Mouse (Mus musculus): ENCODE measurements at regions not wholly inside any gene's neighbourhood (a gene's known extent, or its start where the extent isn't known, plus 50 kb on each side); places are given as distances from the start of the nearest gene placed in this dataset.
A peak's percentile ranks its signal among the peaks of the same experiment; 100 is the strongest.
"Not testable (repeated sequence)": the region's sequence is repeated elsewhere in the genome, so short reads cannot be mapped to it uniquely, and the experiment has no call there.

DNA sequence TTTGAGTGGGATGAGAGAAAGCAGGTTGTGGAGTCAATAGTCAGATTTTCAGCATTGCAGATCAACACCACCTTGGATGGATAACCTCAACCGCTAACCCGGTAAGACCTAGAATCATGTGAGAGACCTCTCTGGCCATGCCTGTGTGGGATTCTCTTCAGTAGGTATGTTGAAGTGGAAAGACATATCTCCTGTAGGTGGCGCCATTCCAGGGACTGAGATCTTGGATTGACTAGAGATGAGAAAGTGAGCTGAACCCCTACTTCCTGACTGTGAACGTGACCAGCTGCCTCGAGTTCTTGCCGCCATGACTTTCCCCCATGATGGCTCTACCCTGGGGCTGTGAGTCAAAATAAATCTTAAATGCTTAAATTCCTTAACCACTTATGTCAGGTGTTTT lies 102.7 kb downstream of the Eva1a start:
- ATAC-seq (ENCODE audit: low FRiP score): no peak
- H3K9me3 ChIP-seq: peaks cover 3% of the 10 kb centered on the region; the same call in 1 of the 2 replicates
- no peaks in the 10 kb centered on the region for H3K27me3 ChIP-seq
- no peak overlapping the region for H3K4me2 ChIP-seq
- H3K9ac ChIP-seq: no peak overlapping the region
- WGBS: 83% methylated on average over 6 of the region's 6 CpGs
- H3K4me3 ChIP-seq: no peak overlapping the region
- H3K4me1 ChIP-seq (replicated peaks): no peaks in the 10 kb centered on the region
- no peaks in the 10 kb centered on the region for H3K36me3 ChIP-seq
- no peak overlapping the region for H3K27ac ChIP-seq

DNA sequence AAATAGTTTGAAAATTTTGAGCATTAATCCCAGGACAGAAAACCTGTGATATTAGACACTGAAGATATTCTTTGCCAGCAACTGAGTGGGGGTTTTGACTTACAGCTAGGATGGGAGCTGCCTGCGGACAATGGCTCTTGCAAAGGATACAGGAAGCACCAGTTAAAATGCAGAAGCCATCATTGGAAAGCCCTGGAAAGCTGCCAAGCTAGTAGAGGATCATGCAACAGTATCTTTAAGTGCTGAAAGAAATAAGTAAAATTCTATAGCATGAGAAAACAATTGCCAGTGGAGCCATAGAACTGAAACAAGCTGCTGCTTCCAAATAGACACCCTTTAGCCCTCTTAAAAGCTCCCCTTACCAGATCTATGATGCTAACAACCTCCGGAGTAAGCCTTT lies 109.2 kb downstream of the Eva1a start:
- Histone ChIP-seq H3K4me2 (no peak overlapping the region), H3K27me3 (no peaks in the 10 kb centered on the region), H3K27ac (no peak overlapping the region), H3K4me1 (replicated peaks) (0 out of 2 replicates have a peak, but pooled peaks cover under 1% of the 10 kb centered on the region), H3K9me3 (no peaks in the 10 kb centered on the region), H3K4me3 (no peak overlapping the region), H3K9ac (no peak overlapping the region), H3K36me3 (no peaks in the 10 kb centered on the region)
- ATAC-seq (ENCODE audit: low FRiP score): no peak
- 80% methylated on average over 2 of the region's 2 CpGs for WGBS

- ATAC-seq (ENCODE audit: low FRiP score): no peak
- no peaks in the 10 kb centered on the region for H3K27me3 ChIP-seq
- no peak overlapping the region for H3K27ac ChIP-seq
- WGBS: 51% methylated on average over 5 of the region's 5 CpGs
- H3K9me3 ChIP-seq: no peaks in the 10 kb centered on the region
- H3K36me3 ChIP-seq: no peaks in the 10 kb centered on the region
- H3K4me3 ChIP-seq: no peak overlapping the region
- H3K4me1 ChIP-seq (replicated peaks): no peaks in the 10 kb centered on the region
- H3K9ac ChIP-seq: no peak overlapping the region
- no peak overlapping the region for H3K4me2 ChIP-seq
Observed at GRCm38 (mm10) chr6:82170349-82171080, 129.7 kb downstream of the Eva1a start.

DNA sequence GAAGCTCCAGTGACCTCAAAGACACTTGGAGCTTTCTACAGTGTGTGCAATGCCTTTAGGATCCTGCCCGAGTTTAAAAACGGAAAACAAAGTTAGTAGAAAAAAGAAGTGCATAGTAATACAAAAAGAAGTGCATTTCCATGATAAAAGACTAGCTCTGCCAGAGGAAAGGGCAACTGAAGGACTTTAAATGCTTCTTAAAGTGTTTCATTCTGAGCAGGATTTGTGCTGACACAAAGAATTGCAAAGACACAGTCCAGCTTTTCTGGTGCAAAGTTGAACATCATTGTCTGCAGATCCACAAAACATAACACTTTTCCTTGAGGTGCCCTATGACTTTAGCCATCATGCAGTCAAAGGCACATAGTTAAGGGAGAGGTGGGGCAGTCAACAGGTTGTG lies 134.1 kb downstream of the Eva1a start:
- WGBS: 15% methylated on average over 2 of the region's 2 CpGs
- H3K4me2 ChIP-seq: no peak overlapping the region
- ATAC-seq (ENCODE audit: low FRiP score): no peak
- no peaks in the 10 kb centered on the region for H3K4me1 ChIP-seq (replicated peaks)
- peaks cover 6% of the 10 kb centered on the region; the same call in 1 of the 2 replicates for H3K9me3 ChIP-seq
- no peaks in the 10 kb centered on the region for H3K36me3 ChIP-seq
- no peak overlapping the region for H3K9ac ChIP-seq
- no peak overlapping the region for H3K4me3 ChIP-seq
- H3K27me3 ChIP-seq: no peaks in the 10 kb centered on the region
- no peak overlapping the region for H3K27ac ChIP-seq

DNA sequence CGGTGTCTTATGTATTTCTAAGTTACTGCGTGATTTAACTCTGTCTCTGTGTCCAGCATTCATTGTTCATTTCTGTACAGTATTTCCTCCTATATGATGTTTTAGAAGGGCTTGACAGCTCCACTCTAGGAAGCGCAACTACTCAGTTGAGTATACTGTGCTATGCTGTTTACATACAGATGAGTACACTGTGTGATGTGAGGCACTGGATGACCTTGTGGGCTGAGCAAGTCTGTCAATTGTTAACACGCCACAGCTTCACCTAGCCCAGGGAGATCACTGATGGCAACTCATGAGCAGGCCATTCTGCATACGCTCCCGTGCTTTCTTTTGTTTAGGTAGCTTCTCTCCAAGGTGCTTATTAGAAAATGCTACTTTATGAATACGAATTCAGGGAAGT lies 159.3 kb downstream of the Eva1a start:
- WGBS: 93% methylated on average over 7 of the region's 7 CpGs
- H3K4me2 ChIP-seq: no peak overlapping the region
- no peak overlapping the region for H3K4me3 ChIP-seq
- H3K4me1 ChIP-seq (replicated peaks): no peaks in the 10 kb centered on the region
- no peak overlapping the region for H3K9ac ChIP-seq
- no peaks in the 10 kb centered on the region for H3K27me3 ChIP-seq
- H3K27ac ChIP-seq: no peak overlapping the region
- no peaks in the 10 kb centered on the region for H3K9me3 ChIP-seq
- H3K36me3 ChIP-seq: no peaks in the 10 kb centered on the region
- ATAC-seq (ENCODE audit: low FRiP score): no peak

DNA sequence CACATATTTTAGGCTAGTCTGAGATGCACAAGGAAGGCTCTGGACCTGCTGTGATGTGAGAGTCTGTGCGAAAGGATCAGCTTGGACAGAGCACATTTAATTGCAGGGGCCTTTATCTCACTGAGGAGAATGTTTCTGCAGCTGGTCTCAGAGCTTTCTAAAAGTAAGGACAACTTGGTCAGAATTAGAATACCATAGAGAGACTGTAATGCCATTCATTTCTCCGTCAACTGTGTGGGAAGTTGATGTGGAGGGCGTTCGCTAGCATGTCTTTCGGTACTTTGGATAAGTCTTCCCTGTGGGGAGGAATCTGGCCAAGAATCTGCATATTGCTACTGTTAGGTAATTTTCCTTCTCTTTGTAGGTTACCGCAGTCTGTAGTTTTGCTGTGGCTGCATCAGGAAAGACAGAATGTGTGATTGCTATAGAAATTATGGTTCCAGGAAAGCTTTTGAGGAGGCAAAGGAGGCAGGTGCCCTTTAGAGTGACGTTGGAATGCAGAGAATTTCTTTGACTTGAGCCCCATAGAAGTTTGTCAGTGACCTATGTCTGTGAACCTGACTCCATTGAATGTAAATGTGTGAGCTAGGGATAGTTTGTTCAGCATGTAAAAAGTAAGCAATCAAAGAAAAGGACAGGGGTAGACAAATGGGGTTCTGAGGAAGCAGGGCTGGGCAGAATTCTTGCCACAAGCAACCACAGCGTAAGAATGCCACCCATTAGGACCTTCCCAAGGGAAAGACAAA lies 164.2 kb downstream of the Eva1a start:
- no peaks in the 10 kb centered on the region for H3K9me3 ChIP-seq
- no peaks in the 10 kb centered on the region for H3K4me1 ChIP-seq (replicated peaks)
- no peak overlapping the region for H3K4me2 ChIP-seq
- H3K27ac ChIP-seq: no peak overlapping the region
- no peak overlapping the region for H3K9ac ChIP-seq
- 77% methylated on average over 8 of the region's 8 CpGs for WGBS
- no peak for ATAC-seq (ENCODE audit: low FRiP score)
- H3K27me3 ChIP-seq: no peaks in the 10 kb centered on the region
- H3K36me3 ChIP-seq: no peaks in the 10 kb centered on the region
- no peak overlapping the region for H3K4me3 ChIP-seq

DNA sequence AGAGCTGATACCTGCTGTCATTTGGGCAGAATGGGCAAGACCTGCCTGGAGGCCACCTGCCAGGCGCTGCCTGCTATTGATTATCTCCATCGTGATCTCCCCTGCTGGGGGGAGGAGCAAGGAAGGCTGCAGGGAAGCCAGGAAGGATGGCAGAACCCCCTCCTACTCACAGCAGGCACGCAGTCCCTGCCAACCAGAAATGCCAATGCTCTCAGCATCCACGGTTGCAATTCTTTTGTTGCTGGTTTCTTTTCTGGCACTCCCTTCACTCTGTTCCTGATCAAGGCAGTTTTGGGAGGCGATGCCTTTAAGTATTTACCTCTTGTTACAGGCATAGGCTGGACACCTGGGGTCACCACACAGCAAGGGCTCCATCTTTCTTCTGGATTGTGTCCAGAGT lies 164.3 kb upstream of the Tacr1 start:
- Histone ChIP-seq H3K27ac (no peak overlapping the region), H3K27me3 (no peaks in the 10 kb centered on the region), H3K4me1 (replicated peaks) (peaks cover 11% of the 10 kb centered on the region), H3K9ac (no peak overlapping the region), H3K9me3 (no peaks in the 10 kb centered on the region), H3K4me2 (no peak overlapping the region), H3K4me3 (no peak overlapping the region), H3K36me3 (no peaks in the 10 kb centered on the region)
- 21% methylated on average over 5 of the region's 5 CpGs for WGBS
- ATAC-seq (ENCODE audit: low FRiP score): no peak

GRCm38 (mm10) chr6:82240584-82241245 lies 161.4 kb upstream of the Tacr1 start:
- 0 out of 2 replicates have a peak, but pooled peaks have one; percentile 46 for ATAC-seq (ENCODE audit: low FRiP score)
- Histone ChIP-seq H3K36me3 (no peaks in the 10 kb centered on the region), H3K9me3 (no peaks in the 10 kb centered on the region), H3K27me3 (no peaks in the 10 kb centered on the region), H3K27ac (peak overlapping the region; percentile 58; the same call in 1 of the 2 replicates), H3K4me2 (no peak overlapping the region), H3K4me3 (no peak overlapping the region), H3K9ac (no peak overlapping the region), H3K4me1 (replicated peaks) (peaks cover 11% of the 10 kb centered on the region)
- 72% methylated on average over 7 of the region's 7 CpGs for WGBS

DNA sequence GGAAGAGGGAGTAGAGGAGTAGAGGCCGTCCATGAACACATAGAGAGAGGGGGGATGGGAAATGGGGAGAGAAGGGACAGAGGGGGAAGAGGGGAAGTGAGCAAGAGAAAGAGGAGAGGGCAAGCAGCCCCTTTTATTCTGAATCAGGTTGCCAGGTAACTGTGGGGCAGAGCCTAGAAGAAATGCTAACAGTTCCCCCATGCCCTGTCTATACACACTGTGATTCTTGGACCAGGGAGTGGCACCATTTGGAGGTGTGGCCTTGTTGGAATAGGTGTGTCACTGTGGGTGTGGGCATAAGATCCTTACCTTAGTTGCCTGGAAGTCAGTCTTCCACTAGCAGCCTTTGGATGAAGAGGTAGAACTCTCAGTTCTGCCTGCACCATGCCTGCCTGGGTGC lies 154.5 kb upstream of the Tacr1 start:
- not testable (repeated sequence) for H3K27ac ChIP-seq

DNA sequence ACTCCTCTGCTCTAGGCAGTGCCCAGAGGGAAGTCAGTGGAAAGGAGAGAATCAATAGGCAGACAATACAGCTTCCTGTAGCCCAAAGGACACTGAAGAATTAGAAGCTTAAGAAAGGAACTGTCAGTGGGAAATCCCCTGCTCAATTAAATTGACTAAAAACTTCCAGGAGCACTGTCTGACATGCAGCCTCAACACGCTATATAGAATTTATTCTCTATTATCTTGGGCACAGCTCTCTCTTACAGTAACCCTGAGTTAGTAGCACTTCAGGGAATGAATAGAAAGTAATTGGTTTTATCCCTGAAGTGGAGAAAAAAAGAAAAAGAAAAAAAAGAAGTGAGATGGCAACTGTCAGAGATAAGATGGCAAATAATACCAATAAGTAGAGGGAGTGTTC lies 117.6 kb upstream of the Tacr1 start:
- H3K27ac ChIP-seq: no peak overlapping the region
- H3K4me3 ChIP-seq: no peak overlapping the region
- ATAC-seq (ENCODE audit: low FRiP score): no peak
- no peak overlapping the region for H3K9ac ChIP-seq
- no peaks in the 10 kb centered on the region for H3K36me3 ChIP-seq
- H3K4me1 ChIP-seq (replicated peaks): peaks cover 7% of the 10 kb centered on the region
- WGBS: 55% methylated on average over 1 of the region's 1 CpGs
- no peak overlapping the region for H3K4me2 ChIP-seq
- no peaks in the 10 kb centered on the region for H3K27me3 ChIP-seq
- H3K9me3 ChIP-seq: no peaks in the 10 kb centered on the region

More for the DNA sequence above, 154.5 kb upstream of the Tacr1 start:
- not testable (repeated sequence) for H3K9ac ChIP-seq; H3K4me1 ChIP-seq (replicated peaks); H3K27me3 ChIP-seq; H3K9me3 ChIP-seq; ATAC-seq (ENCODE audit: low FRiP score); H3K36me3 ChIP-seq; H3K4me2 ChIP-seq; H3K4me3 ChIP-seq
- WGBS: 70% methylated on average over 1 of the region's 1 CpGs

DNA sequence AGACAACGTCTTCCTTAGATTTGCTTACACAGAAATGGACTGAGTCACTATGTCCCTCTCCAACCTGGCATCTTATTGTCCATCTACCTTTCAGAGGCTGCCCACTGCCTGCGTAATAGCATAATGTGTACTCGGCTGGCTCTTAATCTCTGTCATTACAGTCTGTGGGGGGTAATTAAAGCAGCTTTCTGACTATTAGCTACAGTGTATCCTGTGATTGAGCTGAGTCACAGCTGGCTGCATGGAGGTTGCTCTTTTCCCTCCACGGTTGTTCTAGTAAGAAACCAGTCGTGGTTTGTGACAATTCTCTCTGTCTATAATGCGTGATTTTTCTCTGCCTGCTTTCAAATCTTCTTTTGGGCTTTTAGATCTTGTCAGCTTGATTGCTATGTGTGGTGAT lies 116.9 kb upstream of the Tacr1 start:
- Histone ChIP-seq H3K9me3 (no peaks in the 10 kb centered on the region), H3K4me2 (no peak overlapping the region)
- 39% methylated on average over 6 of the region's 6 CpGs for WGBS

DNA sequence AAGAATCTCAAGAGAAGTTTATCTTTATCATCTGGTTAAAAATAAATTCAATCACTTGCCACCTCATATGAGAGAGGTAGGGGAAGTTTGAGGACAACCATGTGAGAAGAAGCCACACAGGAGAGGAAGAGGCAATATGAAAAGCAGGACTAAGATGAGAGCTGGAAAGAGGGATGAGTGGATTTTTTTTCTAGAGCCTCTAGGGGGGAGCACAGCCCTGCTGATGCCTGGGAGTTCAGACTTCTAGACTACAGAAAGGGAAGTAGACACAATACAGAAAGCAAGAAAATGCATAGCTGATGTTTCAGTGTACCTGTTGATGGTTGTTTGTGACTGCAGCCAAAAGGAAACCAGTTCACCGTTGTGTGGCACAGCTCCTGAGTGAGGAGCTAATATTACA lies 108.6 kb upstream of the Tacr1 start:
- 97% methylated on average over 1 of the region's 1 CpGs for WGBS
- Histone ChIP-seq H3K4me2 (no peak overlapping the region), H3K4me1 (replicated peaks) (peaks cover 10% of the 10 kb centered on the region; the same call in 1 of the 2 replicates), H3K4me3 (no peak overlapping the region), H3K9ac (no peak overlapping the region), H3K27me3 (no peaks in the 10 kb centered on the region), H3K36me3 (no peaks in the 10 kb centered on the region), H3K27ac (no peak overlapping the region), H3K9me3 (no peaks in the 10 kb centered on the region)
- no peak for ATAC-seq (ENCODE audit: low FRiP score)

More for the DNA sequence above, 116.9 kb upstream of the Tacr1 start:
- Histone ChIP-seq H3K9ac (no peak overlapping the region), H3K27me3 (no peaks in the 10 kb centered on the region), H3K27ac (peak overlapping the region; percentile 56; the same call in 1 of the 2 replicates), H3K36me3 (no peaks in the 10 kb centered on the region), H3K4me3 (no peak overlapping the region), H3K4me1 (replicated peaks) (peaks cover 7% of the 10 kb centered on the region)
- peak; percentile 49; the same call in 1 of the 2 replicates for ATAC-seq (ENCODE audit: low FRiP score)
